Mouse (Mus musculus) lung, postnatal 0 days (tissue): ENCODE measurements at regions not wholly inside any gene's neighbourhood (a gene's known extent, or its start where the extent isn't known, plus 50 kb on each side); places are given as distances from the start of the nearest gene placed in this dataset.

ENCODE experiments used
- CTCF ChIP-seq: IDR thresholded peaks from 2 replicates; pipeline ENCODE4 v1.5.1; 2016; ENCODE audit warnings: antibody characterized with exemption, mild to moderate bottlenecking
- EP300 ChIP-seq: IDR thresholded peaks from 2 replicates; pipeline ENCODE4 v1.6.1; 2016; ENCODE audit warnings: antibody characterized with exemption, mild to moderate bottlenecking, control low read depth

- no peak for TF ChIP-seq CTCF
- no peak for TF ChIP-seq EP300
Observed at GRCm38 (mm10) chr1:185057443-185057842, 58.1 kb upstream of the Mark1 start.
